Mouse (Mus musculus) MEL (cell line): ENCODE measurements at regions not wholly inside any gene's neighbourhood (a gene's known extent, or its start where the extent isn't known, plus 50 kb on each side); places are given as distances from the start of the nearest gene placed in this dataset.
A peak's percentile ranks its signal among the peaks of the same experiment; 100 is the strongest.

Experiments
- DNase-seq: peaks from one replicate; pipeline ENCODE4 v3.0.0; 2011; ENCODE audit warnings: low read depth, low spot score
- H3K27ac ChIP-seq: 2 replicates; pipeline ENCODE4 v1.5.1; 2012; ENCODE audit warnings: low read depth, mild to moderate bottlenecking, control low read depth, low read length, moderate library complexity; ENCODE audit not compliant: control insufficient read depth
- H3K27me3 ChIP-seq, 2 experiments: fragments of 150-350 bp in 1 of 2; sonication (generic) in 1 of 2; 2 replicates each; pipeline ENCODE4 v1.6.1; 2012; ENCODE audit warnings: low read length in 2 of 2, mild to moderate bottlenecking in 2 of 2, improper control_type of control experiment in 1 of 2, moderate library complexity in 1 of 2; ENCODE audit not compliant: insufficient read depth in 2 of 2, control insufficient read depth in 1 of 2
- H3K36me3 ChIP-seq, 2 experiments: 2 replicates each; pipeline ENCODE4 v1.6.1; 2012 to 2014; ENCODE audit warnings: low read length in 2 of 2, improper control_type of control experiment in 1 of 2, inconsistent platforms in 1 of 2, mild to moderate bottlenecking in 1 of 2; ENCODE audit not compliant: insufficient read depth in 2 of 2, control insufficient read depth in 1 of 2
- H3K4me1 ChIP-seq, 2 experiments: fragments of 150-350 bp in 1 of 2; sonication (generic) in 1 of 2; 2 replicates each; pipeline ENCODE4 v1.6.1; 2012; ENCODE audit warnings: low read length in 2 of 2, improper control_type of control experiment in 1 of 2, mild to moderate bottlenecking in 1 of 2; ENCODE audit not compliant: insufficient read depth in 2 of 2, control insufficient read depth in 1 of 2
- H3K4me3 ChIP-seq, 2 experiments: fragments of 150-350 bp in 1 of 2; sonication (generic) in 1 of 2; 2 replicates each; pipeline ENCODE4 v1.5.1; 2012; ENCODE audit warnings: low read depth in 2 of 2, low read length in 2 of 2, mild to moderate bottlenecking in 2 of 2, moderate library complexity in 2 of 2, control low read depth in 1 of 2, improper control_type of control experiment in 1 of 2; ENCODE audit not compliant: control insufficient read depth in 1 of 2, insufficient read depth in 1 of 2
- H3K79me2 ChIP-seq: 2 replicates; pipeline ENCODE4 v1.6.1; 2012; ENCODE audit warnings: mild to moderate bottlenecking, low read length, moderate library complexity; ENCODE audit not compliant: control insufficient read depth, poor library complexity, insufficient read depth
- H3K9ac ChIP-seq: 2 replicates; pipeline ENCODE4 v1.6.1; 2012; ENCODE audit warnings: low read depth, mild to moderate bottlenecking, control low read depth, low read length, moderate library complexity; ENCODE audit not compliant: control insufficient read depth, poor library complexity, severe bottlenecking
- H3K9me3 ChIP-seq: fragments of 150-350 bp; sonication (generic); replicated peaks from 2 replicates; pipeline ENCODE4 v1.6.1; 2012; ENCODE audit warnings: mild to moderate bottlenecking, low read length, improper control_type of control experiment, moderate library complexity; ENCODE audit not compliant: insufficient read depth
- BHLHE40 ChIP-seq: IDR thresholded peaks from 2 replicates; pipeline ENCODE4 v1.6.1; 2012; ENCODE audit warnings: low read depth, mild to moderate bottlenecking, inconsistent platforms, low read length, improper control_type of control experiment, borderline replicate concordance
- CTCF ChIP-seq, 3 experiments: IDR thresholded peaks in 2 of 3; conservative IDR thresholded peaks in 1 of 3; 2 replicates each; pipeline ENCODE4 v1.5.1; 2011 to 2012; ENCODE audit warnings: low read length in 3 of 3, low read depth in 2 of 3, mild to moderate bottlenecking in 2 of 3, improper control_type of control experiment in 1 of 3, inconsistent platforms in 1 of 3, mixed read lengths in 1 of 3, moderate library complexity in 1 of 3; ENCODE audit not compliant: control insufficient read depth in 1 of 3, insufficient read depth in 1 of 3, poor library complexity in 1 of 3, severe bottlenecking in 1 of 3
- ETS1 ChIP-seq: IDR thresholded peaks from 2 replicates; pipeline ENCODE4 v1.6.1; 2012; ENCODE audit warnings: low read depth, mild to moderate bottlenecking, inconsistent platforms, low read length, improper control_type of control experiment, moderate library complexity
- KAT2A ChIP-seq: conservative IDR thresholded peaks from 2 replicates; pipeline ENCODE4 v1.6.1; 2012; ENCODE audit warnings: low read depth, low read length, improper control_type of control experiment, inconsistent platforms
- MAFK ChIP-seq: IDR thresholded peaks from 2 replicates; pipeline ENCODE4 v1.6.1; 2011; ENCODE audit warnings: low read depth, mild to moderate bottlenecking, low read length, improper control_type of control experiment, borderline replicate concordance
- MAZ ChIP-seq: IDR thresholded peaks from 2 replicates; pipeline ENCODE4 v1.6.1; 2012; ENCODE audit warnings: low read depth, mild to moderate bottlenecking, inconsistent platforms, low read length, improper control_type of control experiment
- MEF2A ChIP-seq: IDR thresholded peaks from 2 replicates; pipeline ENCODE4 v1.6.1; 2014; ENCODE audit warnings: low read depth, mild to moderate bottlenecking, inconsistent platforms, low read length, improper control_type of control experiment; ENCODE audit not compliant: poor library complexity, insufficient replicate concordance, severe bottlenecking; ENCODE audit errors: extremely low read depth
- MXI1 ChIP-seq: IDR thresholded peaks from 2 replicates; pipeline ENCODE4 v1.6.1; 2011; ENCODE audit warnings: mild to moderate bottlenecking, low read depth, low read length, improper control_type of control experiment
- MYB ChIP-seq: IDR thresholded peaks from 2 replicates; pipeline ENCODE4 v1.6.1; 2011; ENCODE audit warnings: mild to moderate bottlenecking, low read depth, low read length, improper control_type of control experiment
- MYC ChIP-seq: IDR thresholded peaks from 2 replicates; pipeline ENCODE4 v1.6.1; 2011; ENCODE audit warnings: low read depth, mild to moderate bottlenecking, low read length, improper control_type of control experiment, moderate library complexity
- POLR2A ChIP-seq, 2 experiments: IDR thresholded peaks; 2 replicates each; pipeline ENCODE4 v1.6.1; 2011 to 2012; ENCODE audit warnings: low read length in 2 of 2, mild to moderate bottlenecking in 2 of 2, control low read depth in 1 of 2, improper control_type of control experiment in 1 of 2, low read depth in 1 of 2, moderate library complexity in 1 of 2; ENCODE audit not compliant: control insufficient read depth in 1 of 2, insufficient read depth in 1 of 2, poor library complexity in 1 of 2
- RCOR1 ChIP-seq: IDR thresholded peaks from 2 replicates; pipeline ENCODE4 v1.6.1; 2012; ENCODE audit warnings: low read depth, mild to moderate bottlenecking, inconsistent platforms, low read length, improper control_type of control experiment
- TBP ChIP-seq: IDR thresholded peaks from 2 replicates; pipeline ENCODE4 v1.8.0; 2011; ENCODE audit warnings: low read depth, low read length, improper control_type of control experiment
- USF1 ChIP-seq: IDR thresholded peaks from 2 replicates; pipeline ENCODE4 v1.6.1; 2014; ENCODE audit warnings: low read depth, mild to moderate bottlenecking, inconsistent platforms, low read length, improper control_type of control experiment, moderate library complexity
- USF2 ChIP-seq, 2 experiments: IDR thresholded peaks; 2 replicates each; pipeline ENCODE4 v1.6.1; 2011 to 2012; ENCODE audit warnings: improper control_type of control experiment in 2 of 2, low read length in 2 of 2, borderline replicate concordance in 1 of 2, inconsistent platforms in 1 of 2, low read depth in 1 of 2, mild to moderate bottlenecking in 1 of 2; ENCODE audit not compliant: insufficient read depth in 1 of 2
- ZKSCAN1 ChIP-seq: IDR thresholded peaks from 2 replicates; pipeline ENCODE4 v1.6.1; 2012; ENCODE audit warnings: low read depth, mild to moderate bottlenecking, inconsistent platforms, low read length, improper control_type of control experiment, moderate library complexity

DNA sequence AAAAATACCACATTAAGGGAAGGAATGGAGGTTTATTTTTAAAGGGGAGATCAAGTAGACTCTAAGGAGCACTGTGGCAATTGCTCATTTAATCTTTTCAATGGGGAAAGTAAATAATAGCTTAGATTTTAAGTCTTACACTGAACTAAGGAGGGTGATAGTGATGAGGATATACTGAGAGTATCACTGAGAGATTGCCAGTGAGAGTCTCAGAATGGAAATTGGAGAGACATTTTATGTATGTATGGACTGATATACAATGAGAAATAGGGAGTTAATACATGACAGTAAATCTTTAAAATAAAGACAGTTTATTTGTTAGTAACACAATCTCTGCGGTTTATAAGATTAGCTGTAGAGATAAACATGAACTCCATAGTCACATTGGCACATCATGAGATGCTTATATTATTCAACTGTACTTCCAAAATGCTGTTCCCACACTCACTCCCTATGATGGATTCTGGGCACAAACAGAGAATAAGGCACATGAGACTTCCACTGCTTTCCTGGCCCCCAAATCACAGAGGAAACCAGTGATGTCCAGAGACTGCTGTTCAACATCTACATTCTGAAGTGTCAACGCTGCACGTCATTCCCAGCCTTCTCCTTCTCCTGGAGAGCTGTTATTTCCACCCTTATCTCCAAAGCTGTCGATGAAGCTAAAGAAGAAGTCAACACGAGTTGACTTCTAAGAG lies 535.5 kb upstream of the Impad1 start:
- no peak for DNase-seq
- no peaks in the 10 kb centered on the region for H3K4me1 ChIP-seq
- no peak for TF ChIP-seq ZKSCAN1
- TF ChIP-seq MXI1 = no peak
- no peak for TF ChIP-seq MEF2A
- TF ChIP-seq, all 39 proteins: peak for 0
- Histone ChIP-seq H3K36me3 (no peaks in the 10 kb centered on the region), H3K9ac (no peak overlapping the region), H3K79me2 (no peaks in the 10 kb centered on the region), H3K27me3 (no peaks in the 10 kb centered on the region), H3K9me3 (no peaks in the 10 kb centered on the region), H3K27ac (no peak overlapping the region), H3K4me3 (no peak overlapping the region)

DNA sequence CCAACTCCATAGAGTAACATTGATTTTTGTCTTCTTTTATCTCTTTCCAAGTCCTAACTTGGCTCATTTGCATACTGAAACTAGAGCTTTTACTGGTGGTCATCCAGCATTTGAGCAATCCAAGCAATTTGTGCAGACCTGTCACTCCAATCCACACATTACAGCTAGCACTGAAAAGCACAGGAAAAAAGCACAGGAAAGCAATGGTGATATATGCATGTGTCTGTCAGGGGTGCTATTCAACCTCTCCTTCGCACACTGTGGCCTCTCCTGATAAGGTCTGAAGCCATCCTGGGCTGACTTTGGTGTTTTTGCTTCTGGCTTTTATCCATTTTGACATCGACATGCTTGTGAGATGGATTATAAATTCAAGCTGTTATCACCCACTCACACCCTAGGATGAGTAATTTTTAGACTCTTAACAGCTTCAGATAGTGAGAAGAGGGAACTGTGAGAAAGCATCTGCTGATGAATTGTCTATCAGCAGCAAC lies 534.1 kb upstream of the Impad1 start:
- Histone ChIP-seq H3K36me3 (no peaks in the 10 kb centered on the region), H3K79me2 (no peaks in the 10 kb centered on the region), H3K27ac (no peak overlapping the region), H3K4me3 (no peak overlapping the region), H3K4me1 (no peaks in the 10 kb centered on the region), H3K27me3 (no peaks in the 10 kb centered on the region), H3K9ac (no peak overlapping the region), H3K9me3 (no peaks in the 10 kb centered on the region)
- DNase-seq = peak; percentile 8
- TF ChIP-seq MAFK (no peak), BHLHE40 (no peak), USF2 (IDR thresholded peaks at IDR 0.05; ENCODE audit: borderline replicate concordance in 1 of 2, insufficient read depth in 1 of 2, low read depth in 1 of 2, low read length in 2 of 2) (no peak), RCOR1 (no peak), POLR2A (IDR thresholded peaks at IDR 0.05; ENCODE audit: control insufficient read depth in 1 of 2, insufficient read depth in 1 of 2, low read depth in 1 of 2, low read length in 2 of 2, poor library complexity in 1 of 2) (no peak), CTCF (IDR thresholded peaks at IDR 0.05 in 2 of 3, conservative IDR thresholded peaks at IDR 0.05 in 1 of 3; ENCODE audit: control insufficient read depth in 1 of 3, insufficient read depth in 1 of 3, low read depth in 2 of 3, low read length in 3 of 3, poor library complexity in 1 of 3, severe bottlenecking in 1 of 3) (no peak), KAT2A (no peak), TBP (no peak), MAZ (no peak), MYC (no peak)

GRCm38 (mm10) chr4:5301461-5301860 lies 508.3 kb upstream of the Impad1 start:
- H3K79me2 ChIP-seq = no peaks in the 10 kb centered on the region
- H3K27me3 ChIP-seq = no peaks in the 10 kb centered on the region
- no peaks in the 10 kb centered on the region for H3K4me1 ChIP-seq
- DNase-seq = no peak
- H3K4me3 ChIP-seq = no peak overlapping the region
- TF ChIP-seq MYB (no peak), MXI1 (no peak), KAT2A (no peak), USF1 (no peak), MAFK (no peak), ETS1 (no peak), TBP (no peak)
- H3K9me3 ChIP-seq = no peaks in the 10 kb centered on the region
- H3K27ac ChIP-seq = no peak overlapping the region
- H3K36me3 ChIP-seq = no peaks in the 10 kb centered on the region
- H3K9ac ChIP-seq = no peak overlapping the region
